Mouse (Mus musculus): ENCODE data around the gene Fgf9.

- TF ChIP-seq EP300 (IDR thresholded peaks at IDR 0.05; ENCODE audit: insufficient read depth, low read depth, low read length) = no peak
- no peak for TF ChIP-seq POLR2A (IDR thresholded peaks at IDR 0.05; ENCODE audit: insufficient read depth, low read depth, low read length)
Observed at GRCm38 (mm10) chr14:58046639-58047284, 23.6 kb upstream of the Fgf9 start.
